Mouse (Mus musculus) ES-Bruce4 (cell line): Measurements from ENCODE around the gene Dnah14.

Experiments
- CTCF ChIP-seq: IDR thresholded peaks from one replicate; pipeline ENCODE4 v1.8.1; 2011; ENCODE audit warnings: low read depth, low read length
- EP300 ChIP-seq: IDR thresholded peaks from 2 replicates; pipeline ENCODE4 v1.6.1; 2011; ENCODE audit warnings: low read depth, low read length; ENCODE audit not compliant: insufficient read depth
- POLR2A ChIP-seq: IDR thresholded peaks from one replicate; pipeline ENCODE4 v1.8.1; 2011; ENCODE audit warnings: low read length; ENCODE audit not compliant: insufficient read depth

DNA sequence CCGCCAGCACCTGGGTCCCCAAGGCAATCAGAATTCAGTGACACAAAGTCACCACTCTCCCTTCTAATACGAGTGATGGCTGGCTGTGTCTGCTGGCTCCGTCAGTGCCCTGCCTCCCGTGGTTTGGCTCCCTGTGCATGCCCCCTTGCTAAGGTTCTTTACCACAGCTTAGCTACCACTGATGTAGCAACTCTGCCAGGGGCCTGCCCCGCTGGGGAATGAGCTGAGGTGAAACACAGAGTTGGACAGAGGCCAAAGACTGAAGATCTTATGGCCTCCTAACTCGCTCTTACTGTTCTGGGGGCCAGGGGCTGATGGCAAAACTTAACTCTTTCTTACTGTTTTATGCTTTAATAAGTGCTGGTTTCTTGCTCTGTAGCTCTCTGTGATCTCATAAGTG, 213.6 kb downstream of the Dnah14 start:
- TF ChIP-seq CTCF (no peak), EP300 (no peak), POLR2A (no peak)
